Mouse (Mus musculus): ENCODE data around the gene Tbx2.

DNA sequence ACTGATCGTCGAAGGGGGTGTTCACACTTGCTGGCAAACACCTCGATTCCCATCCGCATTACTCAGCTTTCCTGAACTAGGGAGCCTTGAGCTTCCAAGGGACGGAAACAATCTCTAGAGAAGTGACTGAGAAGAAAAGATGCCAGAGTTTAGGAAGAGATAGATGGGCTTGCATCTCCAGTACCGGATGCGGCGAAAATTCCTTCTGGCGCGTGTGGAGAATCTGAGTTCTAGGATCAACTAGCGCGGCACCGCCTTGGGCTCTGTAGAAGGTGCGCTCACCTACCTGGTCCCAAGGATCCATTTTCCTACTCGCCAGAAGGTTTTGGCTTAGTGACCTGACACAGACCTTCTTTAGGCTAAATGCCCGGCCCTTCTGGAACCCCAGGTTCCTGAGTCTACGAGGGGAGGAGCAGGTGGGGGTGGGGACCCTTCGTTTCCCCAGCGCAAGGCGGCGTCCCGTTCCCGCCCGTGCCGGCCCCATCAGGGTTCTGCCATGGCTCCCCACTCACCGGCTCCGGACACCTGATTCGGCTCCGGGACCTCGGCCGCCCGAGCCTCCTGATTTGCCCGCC is 608 bp upstream of the Tbx2 start:
- no peak for TF ChIP-seq MAFK (IDR thresholded peaks at IDR 0.05; ENCODE audit: insufficient replicate concordance, low read length)
- TF ChIP-seq CTCF (conservative IDR thresholded peaks at IDR 0.05 in 1 of 2, IDR thresholded peaks at IDR 0.05 in 1 of 2; ENCODE audit: low read depth in 2 of 2, low read length in 2 of 2) = no peak
